Mouse (Mus musculus) testis, adult 2 months (tissue): Measurements from ENCODE around the gene Atp8b4.

ENCODE experiments used
- CTCF ChIP-seq: fragments of 200-500 bp; IDR thresholded peaks from 2 replicates; pipeline ENCODE4 v1.5.1; 2012; ENCODE audit warnings: low read depth, mild to moderate bottlenecking, inconsistent platforms, low read length, moderate library complexity; ENCODE audit not compliant: control insufficient read depth, insufficient read depth, insufficient replicate concordance
- POLR2A ChIP-seq: fragments of 200-500 bp; IDR thresholded peaks from 2 replicates; pipeline ENCODE4 v1.6.1; 2012; ENCODE audit warnings: low read depth, mild to moderate bottlenecking, inconsistent platforms, low read length, moderate library complexity; ENCODE audit not compliant: control insufficient read depth

GRCm38 (mm10) chr2:126399454-126399853 lies 101.0 kb downstream of the Atp8b4 start:
- no peak for TF ChIP-seq CTCF
- no peak for TF ChIP-seq POLR2A
